Mouse (Mus musculus) embryonic facial prominence, embryonic 11.5 days (tissue): ENCODE results near the gene Il7r. TPM values are rescaled to one million over a fixed set of nuclear protein-coding genes. Genes with fewer than 3 reads are reported as not detected.

Experiments used
- ATAC-seq: fragments of 200-750 bp; cut with Nextera tagmentation; replicated peaks from 2 replicates; pipeline ENCODE4 v1.8.0; 2017; ENCODE audit warnings: low read depth; ENCODE audit not compliant: insufficient number of reproducible peaks, low FRiP score, low TSS enrichment
- DNase-seq: peaks from one replicate; pipeline ENCODE4 v3.0.0-alpha.2; 2015; ENCODE audit warnings: low spot score
- H3K27ac ChIP-seq: fragments of 300-500 bp; sonication (generic); replicated peaks from 2 replicates; pipeline ENCODE4 v1.5.1; 2014; ENCODE audit warnings: mild to moderate bottlenecking, low read depth, low read length, control low read depth
- H3K27me3 ChIP-seq: fragments of 300-500 bp; sonication (generic); 2 replicates; pipeline ENCODE4 v1.6.1; 2014; ENCODE audit warnings: mild to moderate bottlenecking, low read length, moderate library complexity, mixed read lengths; ENCODE audit not compliant: control insufficient read depth, insufficient read depth
- H3K36me3 ChIP-seq: fragments of 300-500 bp; sonication (generic); replicated peaks from 2 replicates; pipeline ENCODE4 v1.6.1; 2014; ENCODE audit warnings: low read depth, mild to moderate bottlenecking, low read length, moderate library complexity, mixed read lengths; ENCODE audit not compliant: control insufficient read depth, insufficient read depth
- H3K4me1 ChIP-seq: fragments of 300-500 bp; sonication (generic); 2 replicates; pipeline ENCODE4 v1.6.1; 2014; ENCODE audit warnings: low read length, mixed read lengths; ENCODE audit not compliant: control insufficient read depth, insufficient read depth
- H3K4me2 ChIP-seq: fragments of 300-500 bp; sonication (generic); 2 replicates; pipeline ENCODE4 v1.6.1; 2014; ENCODE audit warnings: low read depth, mild to moderate bottlenecking, control low read depth, low read length, moderate library complexity
- H3K4me3 ChIP-seq: fragments of 300-500 bp; sonication (generic); 2 replicates; pipeline ENCODE4 v1.5.1; 2014; ENCODE audit warnings: low read depth, low read length, control low read depth
- H3K9ac ChIP-seq: fragments of 300-500 bp; sonication (generic); replicated peaks from 2 replicates; pipeline ENCODE4 v1.6.1; 2014; ENCODE audit warnings: mild to moderate bottlenecking, control low read depth, low read length
- H3K9me3 ChIP-seq: fragments of 300-500 bp; sonication (generic); replicated peaks from 2 replicates; pipeline ENCODE4 v1.6.1; 2016; ENCODE audit warnings: mild to moderate bottlenecking, low read length, inconsistent platforms, mixed read lengths; ENCODE audit not compliant: control insufficient read depth
- WGBS: fragments of 180-500 bp; shearing (Covaris S2); extraction: QIAGEN DNeasy Blood & Tissue Kit; methylation state at CpG from one replicate; pipeline ENCODE4 v1.1.7; 2014; 5-methylcytosine and 5-hydroxymethylcytosine counted together
- polyA plus RNA-seq: library from polyadenylated mRNA; unstranded; fragments of >200 nt; fragmentation: Nextera tagmentation; extraction: Ambion mirVana; gene quantifications from 2 replicates; pipeline ENCODE4 v1.2.1, GENCODE M21; 2014

Il7r gene
- polyA plus RNA-seq, 1 experiment from 2014 or later, result 0.06 TPM

GRCm38 (mm10) chr15:9524907-9525306 lies 5.1 kb downstream of the Il7r start:
- Histone ChIP-seq H3K9ac (no peak overlapping the region), H3K4me2 (no peak overlapping the region), H3K4me3 (no peak overlapping the region), H3K4me1 (no peaks in the 10 kb centered on the region), H3K27me3 (no peaks in the 10 kb centered on the region), H3K36me3 (no peaks in the 10 kb centered on the region), H3K9me3 (no peaks in the 10 kb centered on the region), H3K27ac (no peak overlapping the region)
- DNase-seq, result no peak
- 89% methylated on average over 5 of the region's 5 CpGs for WGBS
- no peak for ATAC-seq

- 87% methylated on average over 5 of the region's 5 CpGs for WGBS
Observed at GRCm38 (mm10) chr15:9523956-9524355, 6.0 kb downstream of the Il7r start.

GRCm38 (mm10) chr15:9523059-9523458 lies 6.9 kb downstream of the Il7r start:
- ATAC-seq, result no peak
- H3K36me3 ChIP-seq, result no peaks in the 10 kb centered on the region
- no peak for DNase-seq
- no peak overlapping the region for H3K4me2 ChIP-seq
- no peaks in the 10 kb centered on the region for H3K27me3 ChIP-seq
- WGBS, result 90% methylated on average over 3 of the region's 3 CpGs
- H3K4me1 ChIP-seq, result no peaks in the 10 kb centered on the region
- H3K27ac ChIP-seq, result no peak overlapping the region
- no peak overlapping the region for H3K9ac ChIP-seq
- no peak overlapping the region for H3K4me3 ChIP-seq
- no peaks in the 10 kb centered on the region for H3K9me3 ChIP-seq

More at GRCm38 (mm10) chr15:9523956-9524355, 6.0 kb downstream of the Il7r start:
- H3K36me3 ChIP-seq, result no peaks in the 10 kb centered on the region
- no peak overlapping the region for H3K4me2 ChIP-seq
- H3K4me1 ChIP-seq, result no peaks in the 10 kb centered on the region
- H3K9me3 ChIP-seq, result no peaks in the 10 kb centered on the region
- no peak for DNase-seq
- no peak overlapping the region for H3K4me3 ChIP-seq
- ATAC-seq, result no peak
- H3K27me3 ChIP-seq, result no peaks in the 10 kb centered on the region
- H3K27ac ChIP-seq, result no peak overlapping the region
- no peak overlapping the region for H3K9ac ChIP-seq

- H3K4me3 ChIP-seq, result no peak overlapping the region
- no peaks in the 10 kb centered on the region for H3K9me3 ChIP-seq
- no peak overlapping the region for H3K9ac ChIP-seq
- no peak overlapping the region for H3K27ac ChIP-seq
- H3K4me1 ChIP-seq, result no peaks in the 10 kb centered on the region
- DNase-seq, result no peak
- no peak for ATAC-seq
- H3K36me3 ChIP-seq, result no peaks in the 10 kb centered on the region
- H3K4me2 ChIP-seq, result no peak overlapping the region
- no peaks in the 10 kb centered on the region for H3K27me3 ChIP-seq
- 85% methylated on average over 3 of the region's 3 CpGs for WGBS
Observed at GRCm38 (mm10) chr15:9492077-9492476, 37.9 kb downstream of the Il7r start.

GRCm38 (mm10) chr15:9489417-9490118 lies 40.4 kb downstream of the Il7r start:
- Histone ChIP-seq H3K27me3 (no peaks in the 10 kb centered on the region), H3K4me1 (no peaks in the 10 kb centered on the region), H3K9ac (no peak overlapping the region), H3K4me2 (no peak overlapping the region), H3K36me3 (no peaks in the 10 kb centered on the region), H3K4me3 (no peak overlapping the region), H3K9me3 (no peaks in the 10 kb centered on the region), H3K27ac (no peak overlapping the region)
- DNase-seq (no peak), ATAC-seq (no peak)
- 90% methylated on average over 2 of the region's 2 CpGs for WGBS

GRCm38 (mm10) chr15:9473188-9473587 lies 56.8 kb downstream of the Il7r start:
- no peaks in the 10 kb centered on the region for H3K9me3 ChIP-seq

DNA sequence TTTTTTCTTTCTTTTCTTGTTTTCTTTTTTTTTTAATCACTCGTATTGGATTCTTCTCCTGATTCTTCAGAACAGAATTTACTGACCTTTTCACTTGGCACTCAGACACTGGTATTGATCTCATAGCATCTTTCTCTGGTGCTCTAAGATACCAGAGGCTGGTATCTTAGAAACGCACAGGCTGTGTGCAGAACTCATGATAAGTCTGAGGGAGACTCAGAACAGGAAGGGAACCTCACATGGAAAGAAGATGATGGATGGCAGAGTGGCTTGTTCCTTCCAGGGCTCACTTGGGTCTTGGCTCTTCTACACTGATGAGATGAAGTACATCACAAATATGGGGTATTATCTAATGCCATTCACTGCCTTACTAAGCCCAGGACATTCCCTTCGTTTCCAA lies 57.4 kb downstream of the Il7r start:
- Histone ChIP-seq H3K36me3 (no peaks in the 10 kb centered on the region), H3K4me1 (no peaks in the 10 kb centered on the region), H3K4me2 (no peak overlapping the region), H3K27ac (no peak overlapping the region), H3K4me3 (no peak overlapping the region), H3K27me3 (no peaks in the 10 kb centered on the region), H3K9me3 (no peaks in the 10 kb centered on the region), H3K9ac (no peak overlapping the region)
- DNase-seq, result no peak
- ATAC-seq, result no peak
- WGBS, result 72% methylated on average over 3 of the region's 3 CpGs

More at GRCm38 (mm10) chr15:9473188-9473587, 56.8 kb downstream of the Il7r start:
- DNase-seq (no peak), ATAC-seq (no peak)
- Histone ChIP-seq H3K4me1 (no peaks in the 10 kb centered on the region), H3K4me3 (no peak overlapping the region), H3K9ac (no peak overlapping the region), H3K27me3 (no peaks in the 10 kb centered on the region), H3K27ac (no peak overlapping the region), H3K36me3 (no peaks in the 10 kb centered on the region), H3K4me2 (no peak overlapping the region)
- WGBS, result 90% methylated on average over 1 of the region's 1 CpGs

- Histone ChIP-seq H3K4me2 (no peak overlapping the region), H3K9me3 (no peaks in the 10 kb centered on the region), H3K27me3 (no peaks in the 10 kb centered on the region), H3K4me1 (no peaks in the 10 kb centered on the region), H3K9ac (no peak overlapping the region), H3K4me3 (no peak overlapping the region), H3K27ac (no peak overlapping the region), H3K36me3 (no peaks in the 10 kb centered on the region)
- DNase-seq, result no peak
- 61% methylated on average over 3 of the region's 3 CpGs for WGBS
- no peak for ATAC-seq
Observed at GRCm38 (mm10) chr15:9472167-9472566, 57.8 kb downstream of the Il7r start.
